Mouse (Mus musculus): ENCODE measurements around the gene Asic3. TPM values are rescaled to one million over a fixed set of nuclear protein-coding genes. Genes with fewer than 3 reads are reported as not detected.

Gene Asic3
- polyA plus RNA-seq, 1 experiment from 2014 or later, result not detected

- Histone ChIP-seq H3K27ac (peak overlapping the region; percentile 91), H3K9me3 (replicated peaks) (no peaks in the 10 kb centered on the region), H3K4me2 (peak overlapping the region; percentile 97), H3K27me3 (replicated peaks) (no peaks in the 10 kb centered on the region), H3K9ac (peak overlapping the region; percentile 95), H3K36me3 (peaks cover 35% of the 10 kb centered on the region), H3K4me1 (peaks cover 52% of the 10 kb centered on the region), H3K4me3 (peak overlapping the region; percentile 89)
- WGBS (ENCODE audit: insufficient replicate concordance), result 56% methylated on average over 20 of the region's 20 CpGs
- ATAC-seq, result no peak
These were observed 32.4 kb downstream of the Asic3 start for GRCm38 (mm10) chr5:24445428-24446080.

GRCm38 (mm10) chr5:24446630-24447029 is 33.4 kb downstream of the Asic3 start:
- peaks cover 24% of the 10 kb centered on the region for H3K36me3 ChIP-seq
- WGBS (ENCODE audit: insufficient replicate concordance), result 90% methylated on average over 7 of the region's 7 CpGs
- peak overlapping the region; percentile 91 for H3K27ac ChIP-seq
- H3K9me3 ChIP-seq (replicated peaks), result no peaks in the 10 kb centered on the region
- peak overlapping the region; percentile 90 for H3K4me2 ChIP-seq
- H3K9ac ChIP-seq, result no peak overlapping the region
- peaks cover 61% of the 10 kb centered on the region for H3K4me1 ChIP-seq
- no peaks in the 10 kb centered on the region for H3K27me3 ChIP-seq (replicated peaks)
- no peak for ATAC-seq
- no peak overlapping the region for H3K4me3 ChIP-seq

- H3K27ac ChIP-seq, result peak within 1 kb of the TSS; percentile 91
- H3K9ac ChIP-seq, result peak within 1 kb of the TSS; percentile 65
- no peaks in the 10 kb centered on the region for H3K27me3 ChIP-seq (replicated peaks)
- H3K9me3 ChIP-seq (replicated peaks), result no peaks in the 10 kb centered on the region
- H3K36me3 ChIP-seq, result peaks cover 13% of the 10 kb centered on the region
- H3K4me2 ChIP-seq, result peak within 1 kb of the TSS; percentile 90
- peak within 1 kb of the TSS; percentile 66 for H3K4me3 ChIP-seq
- WGBS (ENCODE audit: insufficient replicate concordance), result 3% methylated on average over 34 of the region's 34 CpGs
- ATAC-seq, result peak; percentile 70
- H3K4me1 ChIP-seq, result peaks cover 65% of the 10 kb centered on the region
These were observed 34.6 kb downstream of the Asic3 start, which contains the start of gene Tmub1 for GRCm38 (mm10) chr5:24447624-24448298. Gene Tmub1, minus strand, starts transcription at chr5:24447854.

- H3K4me1 ChIP-seq, result peaks cover 72% of the 10 kb centered on the region
These were observed 38.3 kb downstream of the Asic3 start for GRCm38 (mm10) chr5:24451264-24452029.

GRCm38 (mm10) chr5:24452030-24452690 is 39.0 kb downstream of the Asic3 start, which contains the start of gene Agap3:
Gene Agap3, plus strand, starts transcription at chr5:24452177.
- Histone ChIP-seq H3K4me2 (peak within 1 kb of the TSS; percentile 99), H3K9ac (peak within 1 kb of the TSS; percentile 95), H3K9me3 (replicated peaks) (no peaks in the 10 kb centered on the region), H3K27ac (peak within 1 kb of the TSS; percentile 98), H3K36me3 (peaks cover 20% of the 10 kb centered on the region), H3K4me1 (peaks cover 69% of the 10 kb centered on the region), H3K27me3 (replicated peaks) (no peaks in the 10 kb centered on the region), H3K4me3 (peak within 1 kb of the TSS; percentile 85)
- under 1% methylated on average over 55 of the region's 85 CpGs for WGBS (ENCODE audit: insufficient replicate concordance)
- no peak; the same call in 1 of the 2 replicates for ATAC-seq

More at GRCm38 (mm10) chr5:24451264-24452029, 38.3 kb downstream of the Asic3 start:
- 1% methylated on average over 65 of the region's 66 CpGs for WGBS (ENCODE audit: insufficient replicate concordance)
- no peaks in the 10 kb centered on the region for H3K27me3 ChIP-seq (replicated peaks)
- H3K36me3 ChIP-seq, result peaks cover 16% of the 10 kb centered on the region
- peak overlapping the region; percentile 99 for H3K4me2 ChIP-seq
- peak overlapping the region; percentile 98 for H3K27ac ChIP-seq
- no peaks in the 10 kb centered on the region for H3K9me3 ChIP-seq (replicated peaks)
- peak; percentile 78 for ATAC-seq
- peak overlapping the region; percentile 95 for H3K9ac ChIP-seq
- peak overlapping the region; percentile 85 for H3K4me3 ChIP-seq

- Histone ChIP-seq H3K36me3 (peaks cover 26% of the 10 kb centered on the region), H3K9me3 (replicated peaks) (no peaks in the 10 kb centered on the region), H3K4me3 (peak overlapping the region; percentile 85), H3K4me1 (peaks cover 63% of the 10 kb centered on the region), H3K27ac (peak overlapping the region; percentile 98), H3K27me3 (replicated peaks) (no peaks in the 10 kb centered on the region), H3K4me2 (peak overlapping the region; percentile 99), H3K9ac (peak overlapping the region; percentile 95)
- under 1% methylated on average over 28 of the region's 29 CpGs for WGBS (ENCODE audit: insufficient replicate concordance)
- peak; percentile 25 for ATAC-seq
These were observed 39.6 kb downstream of the Asic3 start for GRCm38 (mm10) chr5:24452691-24453233.

- Histone ChIP-seq H3K36me3 (peaks cover 33% of the 10 kb centered on the region), H3K4me1 (peaks cover 57% of the 10 kb centered on the region), H3K27me3 (replicated peaks) (no peaks in the 10 kb centered on the region), H3K4me2 (peak overlapping the region; percentile 99), H3K9me3 (replicated peaks) (no peaks in the 10 kb centered on the region), H3K27ac (peak overlapping the region; percentile 98), H3K9ac (peak overlapping the region; percentile 95), H3K4me3 (peak overlapping the region; percentile 85)
- WGBS (ENCODE audit: insufficient replicate concordance), result 33% methylated on average over 5 of the region's 5 CpGs
- no peak for ATAC-seq
These were observed 40.2 kb downstream of the Asic3 start for GRCm38 (mm10) chr5:24453283-24453984.

- Histone ChIP-seq H3K9ac (peak overlapping the region; percentile 95), H3K4me3 (peak overlapping the region; percentile 85), H3K27me3 (replicated peaks) (no peaks in the 10 kb centered on the region), H3K27ac (no peak overlapping the region), H3K4me2 (peak overlapping the region; percentile 99), H3K36me3 (peaks cover 38% of the 10 kb centered on the region), H3K4me1 (peaks cover 57% of the 10 kb centered on the region), H3K9me3 (replicated peaks) (no peaks in the 10 kb centered on the region)
- 21% methylated on average over 2 of the region's 2 CpGs for WGBS (ENCODE audit: insufficient replicate concordance)
- no peak for ATAC-seq
These were observed 40.8 kb downstream of the Asic3 start for GRCm38 (mm10) chr5:24453985-24454303.

GRCm38 (mm10) chr5:24455076-24455475 is 41.9 kb downstream of the Asic3 start:
- Histone ChIP-seq H3K4me1 (peaks cover 60% of the 10 kb centered on the region), H3K36me3 (peaks cover 38% of the 10 kb centered on the region), H3K4me2 (no peak overlapping the region), H3K9ac (no peak overlapping the region), H3K4me3 (no peak overlapping the region), H3K9me3 (replicated peaks) (no peaks in the 10 kb centered on the region), H3K27ac (peak overlapping the region; percentile 15; the same call in 1 of the 2 replicates), H3K27me3 (replicated peaks) (no peaks in the 10 kb centered on the region)
- WGBS (ENCODE audit: insufficient replicate concordance), result 75% methylated on average over 3 of the region's 3 CpGs
- ATAC-seq, result no peak

- peaks cover 42% of the 10 kb centered on the region for H3K36me3 ChIP-seq
- ATAC-seq, result no peak
- peaks cover 58% of the 10 kb centered on the region for H3K4me1 ChIP-seq
- H3K4me2 ChIP-seq, result no peak overlapping the region
- 79% methylated on average over 7 of the region's 7 CpGs for WGBS (ENCODE audit: insufficient replicate concordance)
- H3K4me3 ChIP-seq, result no peak overlapping the region
- no peaks in the 10 kb centered on the region for H3K27me3 ChIP-seq (replicated peaks)
- peak overlapping the region; percentile 15; the same call in 1 of the 2 replicates for H3K27ac ChIP-seq
- H3K9ac ChIP-seq, result no peak overlapping the region
- H3K9me3 ChIP-seq (replicated peaks), result no peaks in the 10 kb centered on the region
These were observed 42.4 kb downstream of the Asic3 start for GRCm38 (mm10) chr5:24455613-24456012.

GRCm38 (mm10) chr5:24466762-24467161 is 53.6 kb downstream of the Asic3 start:
- Histone ChIP-seq H3K9ac (no peak overlapping the region), H3K27me3 (replicated peaks) (peaks cover under 1% of the 10 kb centered on the region), H3K4me3 (no peak overlapping the region), H3K4me1 (peaks cover 14% of the 10 kb centered on the region; the same call in 1 of the 2 replicates), H3K36me3 (peaks cover 12% of the 10 kb centered on the region), H3K9me3 (replicated peaks) (no peaks in the 10 kb centered on the region), H3K27ac (no peak overlapping the region), H3K4me2 (no peak overlapping the region)
- WGBS (ENCODE audit: insufficient replicate concordance), result 71% methylated on average over 12 of the region's 12 CpGs
- no peak for ATAC-seq

Measured in liver, embryonic 12.5 days (tissue).